Mouse (Mus musculus): ENCODE results near the gene Acsm3. TPM values are rescaled to one million over a fixed set of nuclear protein-coding genes. Genes with fewer than 3 reads are reported as not detected.
"Not testable (repeated sequence)": the region's sequence is repeated elsewhere in the genome, so short reads cannot be mapped to it uniquely, and the experiment has no call there.

Gene Acsm3
- total and polyA plus RNA-seq, 2 experiments from 2014 or later: 0.08 TPM; not detected in 1

DNA sequence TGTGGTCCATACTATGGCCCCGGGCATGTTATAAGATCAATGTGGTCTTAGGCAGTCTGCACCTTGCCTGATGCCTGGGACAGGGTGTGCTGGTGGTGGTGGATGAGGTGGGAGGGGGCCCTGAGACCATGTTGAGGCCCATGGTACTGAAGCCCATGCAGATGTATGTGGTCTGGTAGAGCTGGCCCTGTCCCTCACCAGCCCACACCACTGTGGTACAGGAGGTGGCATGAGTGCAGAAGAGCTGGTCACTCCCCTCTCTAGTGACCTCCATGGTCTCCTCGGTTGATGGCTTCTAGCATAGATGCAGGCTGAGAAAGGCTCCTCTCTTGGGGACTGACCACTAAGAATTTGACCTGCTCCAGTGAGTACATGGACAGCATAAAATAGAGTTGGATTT, 21.8 kb upstream of the Acsm3 start:
- ATAC-seq (ENCODE audit: insufficient read depth, low read depth): no peak
- 84% methylated on average over 2 of the region's 2 CpGs for WGBS
- no peak overlapping the region for H3K4me2 ChIP-seq (ENCODE audit: low read depth, low read length)
- no peaks in the 10 kb centered on the region for H3K4me1 ChIP-seq (ENCODE audit: control insufficient read depth, insufficient read depth)
- H3K9ac ChIP-seq (replicated peaks; ENCODE audit: low read depth, low read length): no peak overlapping the region
- TF ChIP-seq EP300 (IDR thresholded peaks at IDR 0.05; ENCODE audit: low read depth) (no peak), CTCF (IDR thresholded peaks at IDR 0.05; ENCODE audit: low read depth) (no peak)
- no peaks in the 10 kb centered on the region for H3K9me3 ChIP-seq (replicated peaks; ENCODE audit: control insufficient read depth, low read length)
- no peak overlapping the region for H3K4me3 ChIP-seq (ENCODE audit: low read depth, low read length)
- no peak overlapping the region for H3K27ac ChIP-seq (ENCODE audit: low read depth)
- H3K27me3 ChIP-seq (ENCODE audit: control insufficient read depth, insufficient read depth, low read length): no peaks in the 10 kb centered on the region
- no peaks in the 10 kb centered on the region for H3K36me3 ChIP-seq (replicated peaks; ENCODE audit: control insufficient read depth, insufficient read depth, low read length)
- DNase-seq (ENCODE audit: low spot score): no peak

DNA sequence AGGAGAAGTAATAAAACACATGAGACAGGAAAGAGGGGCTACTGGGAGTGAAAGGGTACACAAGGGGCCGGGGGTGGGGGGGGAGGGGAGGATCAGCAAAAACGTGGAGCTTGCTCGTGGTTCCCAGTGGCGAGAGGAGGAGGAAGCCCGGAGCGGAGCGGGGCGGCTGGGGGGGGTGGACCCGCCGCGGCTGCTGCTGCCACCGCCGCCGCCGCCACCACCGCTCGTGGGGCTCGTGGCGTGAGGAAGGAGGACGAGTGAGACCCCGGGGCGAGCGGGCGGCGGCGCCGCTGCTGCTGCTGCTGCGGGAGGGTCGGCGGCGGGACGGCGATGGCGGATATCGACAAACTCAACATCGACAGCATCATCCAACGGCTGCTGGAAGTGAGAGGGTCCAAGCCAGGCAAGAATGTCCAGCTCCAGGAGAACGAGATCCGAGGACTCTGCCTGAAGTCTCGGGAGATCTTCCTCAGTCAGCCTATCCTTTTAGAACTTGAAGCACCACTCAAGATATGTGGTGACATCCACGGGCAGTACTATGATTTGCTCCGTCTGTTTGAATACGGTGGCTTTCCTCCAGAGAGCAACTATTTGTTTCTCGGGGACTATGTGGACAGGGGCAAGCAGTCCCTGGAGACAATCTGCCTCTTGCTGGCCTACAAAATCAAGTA, 20.8 kb upstream of the Acsm3 start:
- H3K36me3 ChIP-seq (replicated peaks; ENCODE audit: control insufficient read depth, insufficient read depth, low read length); H3K27ac ChIP-seq (ENCODE audit: low read depth); H3K4me1 ChIP-seq (ENCODE audit: control insufficient read depth, insufficient read depth); DNase-seq (ENCODE audit: low spot score); H3K27me3 ChIP-seq (ENCODE audit: control insufficient read depth, insufficient read depth, low read length); H3K9me3 ChIP-seq (replicated peaks; ENCODE audit: control insufficient read depth, low read length); H3K9ac ChIP-seq (replicated peaks; ENCODE audit: low read depth, low read length): not testable (repeated sequence)
- ATAC-seq (ENCODE audit: insufficient read depth, low read depth): 0 out of 2 replicates have a peak, but pooled peaks have one; percentile 53
- Histone ChIP-seq H3K4me3 (ENCODE audit: low read depth, low read length) (peak overlapping the region; percentile 32), H3K4me2 (ENCODE audit: low read depth, low read length) (peak overlapping the region; percentile 59)
- 1% methylated on average over 26 of the region's 44 CpGs for WGBS

DNA sequence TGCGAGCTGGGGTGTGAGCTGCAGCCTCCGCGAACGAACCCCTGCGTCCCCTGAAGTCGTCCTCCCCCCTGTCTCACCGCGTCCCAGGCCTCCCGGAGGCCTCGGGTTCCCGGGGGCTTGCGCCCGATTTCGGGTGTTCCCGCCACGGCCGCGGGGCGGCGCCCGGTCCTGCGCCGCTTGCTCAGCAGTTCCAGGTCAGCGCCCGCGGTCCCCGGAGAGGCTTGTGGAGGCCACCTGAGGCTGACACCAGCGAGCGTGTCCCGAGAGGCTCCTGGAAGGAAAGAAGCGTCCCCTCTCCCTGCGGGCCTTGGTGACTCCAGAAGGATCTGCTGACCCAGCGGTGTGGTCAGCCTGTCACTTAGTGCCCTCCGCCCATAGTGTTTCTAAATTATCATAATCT, 16.4 kb upstream of the Acsm3 start:
- Histone ChIP-seq H3K27ac (ENCODE audit: low read depth) (no peak overlapping the region), H3K4me1 (ENCODE audit: control insufficient read depth, insufficient read depth) (no peaks in the 10 kb centered on the region), H3K9ac (replicated peaks; ENCODE audit: low read depth, low read length) (no peak overlapping the region), H3K9me3 (replicated peaks; ENCODE audit: control insufficient read depth, low read length) (no peaks in the 10 kb centered on the region), H3K36me3 (replicated peaks; ENCODE audit: control insufficient read depth, insufficient read depth, low read length) (no peaks in the 10 kb centered on the region), H3K4me2 (ENCODE audit: low read depth, low read length) (peak overlapping the region; percentile 15; the same call in 1 of the 2 replicates), H3K4me3 (ENCODE audit: low read depth, low read length) (no peak overlapping the region), H3K27me3 (ENCODE audit: control insufficient read depth, insufficient read depth, low read length) (no peaks in the 10 kb centered on the region)
- DNase-seq (ENCODE audit: low spot score) (no peak), ATAC-seq (ENCODE audit: insufficient read depth, low read depth) (no peak)
- no peak for TF ChIP-seq CTCF (IDR thresholded peaks at IDR 0.05; ENCODE audit: low read depth)
- no peak for TF ChIP-seq EP300 (IDR thresholded peaks at IDR 0.05; ENCODE audit: low read depth)
- 8% methylated on average over 32 of the region's 34 CpGs for WGBS

DNA sequence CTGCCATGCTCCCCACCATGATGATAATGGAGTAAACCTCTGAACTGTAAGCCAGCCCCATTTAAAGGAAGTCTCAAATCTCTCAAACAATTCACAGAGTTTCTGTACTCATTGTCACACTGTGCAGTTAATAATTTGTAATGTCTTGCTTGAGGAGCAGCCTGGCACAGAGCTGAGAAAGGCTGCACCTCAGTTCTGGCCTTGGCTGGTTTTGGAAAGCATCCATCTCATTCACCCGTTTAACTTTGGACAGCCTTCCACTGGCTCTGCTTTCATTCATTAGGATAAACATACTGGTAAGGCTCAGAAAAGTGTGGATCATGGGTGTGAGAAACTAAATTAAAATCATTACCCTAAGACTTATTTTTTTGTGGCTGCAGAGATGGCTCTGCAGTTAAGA, 14.9 kb upstream of the Acsm3 start:
- no peak overlapping the region for H3K27ac ChIP-seq (ENCODE audit: low read depth)
- H3K9ac ChIP-seq (replicated peaks; ENCODE audit: low read depth, low read length): no peak overlapping the region
- H3K4me1 ChIP-seq (ENCODE audit: control insufficient read depth, insufficient read depth): no peaks in the 10 kb centered on the region
- H3K27me3 ChIP-seq (ENCODE audit: control insufficient read depth, insufficient read depth, low read length): no peaks in the 10 kb centered on the region
- H3K36me3 ChIP-seq (replicated peaks; ENCODE audit: control insufficient read depth, insufficient read depth, low read length): no peaks in the 10 kb centered on the region
- H3K4me2 ChIP-seq (ENCODE audit: low read depth, low read length): no peak overlapping the region
- no peak overlapping the region for H3K4me3 ChIP-seq (ENCODE audit: low read depth, low read length)
- WGBS: 78% methylated on average over 1 of the region's 1 CpGs
- no peak for TF ChIP-seq EP300 (IDR thresholded peaks at IDR 0.05; ENCODE audit: low read depth)
- no peak for TF ChIP-seq CTCF (IDR thresholded peaks at IDR 0.05; ENCODE audit: low read depth)
- H3K9me3 ChIP-seq (replicated peaks; ENCODE audit: control insufficient read depth, low read length): no peaks in the 10 kb centered on the region
- ATAC-seq (ENCODE audit: insufficient read depth, low read depth) (no peak), DNase-seq (ENCODE audit: low spot score) (no peak)

DNA sequence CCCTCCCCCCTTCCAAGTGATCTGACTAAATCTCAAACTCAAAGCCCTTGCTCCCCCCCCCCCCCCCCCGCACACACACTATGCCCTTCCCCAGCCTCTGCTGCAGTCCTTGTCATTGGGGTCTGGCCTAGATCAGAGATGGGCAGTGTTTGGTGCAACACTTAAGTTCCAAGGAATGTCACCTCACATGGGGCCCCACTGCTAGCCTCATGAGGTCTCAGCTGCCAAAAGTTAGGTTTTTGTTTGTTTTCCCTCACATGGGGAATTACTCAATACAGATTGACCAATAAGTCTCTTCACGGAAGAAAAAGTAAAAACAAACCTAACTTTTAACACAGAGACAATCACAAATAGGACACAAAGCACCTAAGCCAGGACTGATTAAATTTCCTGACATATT, 12.0 kb upstream of the Acsm3 start:
- no peaks in the 10 kb centered on the region for H3K27me3 ChIP-seq (ENCODE audit: control insufficient read depth, insufficient read depth, low read length)
- no peak overlapping the region for H3K27ac ChIP-seq (ENCODE audit: low read depth)
- H3K4me3 ChIP-seq (ENCODE audit: low read depth, low read length): no peak overlapping the region
- ATAC-seq (ENCODE audit: insufficient read depth, low read depth) (no peak), DNase-seq (ENCODE audit: low spot score) (no peak)
- no peaks in the 10 kb centered on the region for H3K9me3 ChIP-seq (replicated peaks; ENCODE audit: control insufficient read depth, low read length)
- H3K36me3 ChIP-seq (replicated peaks; ENCODE audit: control insufficient read depth, insufficient read depth, low read length): no peaks in the 10 kb centered on the region
- no peaks in the 10 kb centered on the region for H3K4me1 ChIP-seq (ENCODE audit: control insufficient read depth, insufficient read depth)
- no peak overlapping the region for H3K9ac ChIP-seq (replicated peaks; ENCODE audit: low read depth, low read length)
- no peak for TF ChIP-seq CTCF (IDR thresholded peaks at IDR 0.05; ENCODE audit: low read depth)
- TF ChIP-seq EP300 (IDR thresholded peaks at IDR 0.05; ENCODE audit: low read depth): no peak
- no peak overlapping the region for H3K4me2 ChIP-seq (ENCODE audit: low read depth, low read length)
- 71% methylated on average over 1 of the region's 2 CpGs for WGBS

DNA sequence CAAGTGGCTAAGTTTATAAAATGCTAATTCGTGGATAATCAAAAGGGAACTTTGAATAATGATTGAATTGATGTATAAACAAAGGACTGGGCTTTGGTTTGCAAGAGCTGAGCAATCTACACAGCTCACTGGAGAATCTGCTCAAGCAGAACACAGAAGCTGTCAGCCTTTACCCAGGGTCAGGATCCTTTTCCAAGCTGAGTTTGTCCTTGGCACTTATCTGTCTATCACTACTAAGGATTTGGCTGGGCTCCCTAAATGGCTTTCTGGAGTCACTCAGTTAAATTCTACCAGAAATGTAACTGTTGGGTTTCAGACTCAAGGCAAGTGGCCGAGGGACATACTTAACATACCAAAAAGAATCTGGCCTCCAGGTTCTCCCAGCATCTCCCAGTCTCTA, 10.8 kb upstream of the Acsm3 start:
- no peak overlapping the region for H3K4me3 ChIP-seq (ENCODE audit: low read depth, low read length)
- no peak overlapping the region for H3K27ac ChIP-seq (ENCODE audit: low read depth)
- DNase-seq (ENCODE audit: low spot score) (no peak), ATAC-seq (ENCODE audit: insufficient read depth, low read depth) (no peak)
- TF ChIP-seq EP300 (IDR thresholded peaks at IDR 0.05; ENCODE audit: low read depth): no peak
- no peak for TF ChIP-seq CTCF (IDR thresholded peaks at IDR 0.05; ENCODE audit: low read depth)
- no peak overlapping the region for H3K4me2 ChIP-seq (ENCODE audit: low read depth, low read length)
- H3K9me3 ChIP-seq (replicated peaks; ENCODE audit: control insufficient read depth, low read length): no peaks in the 10 kb centered on the region
- no peak overlapping the region for H3K9ac ChIP-seq (replicated peaks; ENCODE audit: low read depth, low read length)
- H3K36me3 ChIP-seq (replicated peaks; ENCODE audit: control insufficient read depth, insufficient read depth, low read length): no peaks in the 10 kb centered on the region
- 41% methylated on average over 2 of the region's 2 CpGs for WGBS
- no peaks in the 10 kb centered on the region for H3K4me1 ChIP-seq (ENCODE audit: control insufficient read depth, insufficient read depth)
- no peaks in the 10 kb centered on the region for H3K27me3 ChIP-seq (ENCODE audit: control insufficient read depth, insufficient read depth, low read length)

All from heart, postnatal 0 days (tissue).